Mouse (Mus musculus) left cerebral cortex, postnatal 36 days (tissue): ENCODE results near the gene Stx4a. TPM values are rescaled to one million over a fixed set of nuclear protein-coding genes. Genes with fewer than 3 reads are reported as not detected.
"Not testable (repeated sequence)": the region's sequence is repeated elsewhere in the genome, so short reads cannot be mapped to it uniquely, and the experiment has no call there.

ENCODE experiments used
- DNase-seq, 2 experiments: peaks; one replicate each; pipeline ENCODE4 v3.0.0; 2021 to 2022; ENCODE audit warnings: low spot score in 2 of 2, mixed read lengths in 1 of 2
- intact Hi-C: fragments of 180-260 bp; cut with DNase I; formaldehyde crosslinking; loops from one replicate; pipeline ENCODE4 v1.15.1; 2025
- total RNA-seq, 2 experiments: library from RNA; stranded (reverse); gene quantifications; 2 replicates each; pipeline ENCODE4 v1.2.3; 2021

The Stx4a gene
- 10 to 100 TPM; 74.6 to 76.0 TPM for total RNA-seq

DNA sequence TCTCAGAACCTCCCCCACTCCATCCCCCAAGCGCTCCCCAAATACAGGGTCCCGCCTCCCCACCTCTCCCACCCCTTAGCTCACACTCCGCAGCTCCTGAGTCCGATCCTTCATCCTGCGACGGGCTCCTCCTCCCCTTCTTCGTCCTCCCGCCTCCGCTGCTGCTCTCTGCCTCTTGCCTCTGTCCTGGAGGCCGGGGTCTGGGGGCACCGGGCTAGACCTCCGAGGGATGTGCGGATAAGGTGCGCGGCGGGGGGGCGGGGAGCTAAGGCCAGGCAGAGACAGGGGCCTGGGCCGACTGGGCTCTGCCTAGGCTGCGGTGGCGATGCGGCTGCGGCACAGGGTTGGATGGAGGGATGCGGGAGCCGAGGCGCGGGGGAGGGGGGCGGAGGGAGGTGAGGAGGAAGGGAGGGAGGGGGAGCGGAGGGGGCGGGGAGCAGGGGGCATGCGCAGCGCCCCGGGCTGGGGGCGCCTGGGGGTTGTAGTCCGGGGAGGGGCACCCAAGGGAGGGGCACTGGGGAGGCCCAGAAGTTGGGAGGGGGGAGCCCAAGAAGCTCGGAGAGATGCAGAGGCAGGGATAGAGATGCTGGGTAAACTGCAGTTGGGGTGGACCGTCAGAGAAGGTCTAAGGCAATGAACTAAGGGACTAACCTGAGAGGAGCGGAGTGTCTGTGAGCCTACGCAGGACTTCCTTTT is at the start of gene Stx4a, which contains the start of gene Stx1b:
Gene Stx4a, plus strand, starts transcription at position 119 of the 696 bp plus-strand sequence.
Gene Stx1b, minus strand, starts transcription at position 374 of the 696 bp plus-strand sequence.
- intact Hi-C loops: loop anchor here (1.0 kb wide), 1 partner anchor 17 kb away; no protein-coding TSS in a partner anchor
- peak; percentile 57 to 79 for DNase-seq

- intact Hi-C loops: loop anchor here (5.0 kb wide), 1 partner anchor 161 kb away; no protein-coding TSS in a partner anchor
- DNase-seq: not testable (repeated sequence)
Measured at GRCm38 (mm10) chr7:127775837-127776236, 48.3 kb upstream of the Stx4a start.

DNA sequence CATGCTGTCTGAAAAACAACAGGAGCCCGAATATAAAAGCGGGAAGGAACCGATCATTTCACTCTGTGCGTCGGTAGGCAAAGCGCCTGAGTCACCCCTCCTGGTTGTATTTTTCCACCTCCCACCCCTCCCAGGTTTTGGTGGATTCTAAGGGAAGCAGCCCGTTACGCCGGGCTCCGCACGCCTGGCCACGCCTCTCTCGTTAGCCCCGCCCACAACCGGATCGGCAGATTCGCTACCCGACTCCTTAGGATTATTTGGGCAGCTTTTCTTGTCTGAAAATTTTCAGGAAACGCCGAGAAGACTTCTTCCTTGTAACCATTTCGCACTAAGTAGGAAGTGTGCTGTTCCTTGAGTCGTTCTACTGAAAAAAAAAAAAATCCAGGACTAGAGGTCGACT is 47.7 kb upstream of the Stx4a start, which contains the start of gene Setd1a:
Gene Setd1a, plus strand, starts transcription at position 245 of the 400 bp plus-strand sequence.
- intact Hi-C loops: loop anchor here (5.0 kb wide), 1 partner anchor 161 kb away; no protein-coding TSS in a partner anchor
- DNase-seq: peak; percentile 86

DNA sequence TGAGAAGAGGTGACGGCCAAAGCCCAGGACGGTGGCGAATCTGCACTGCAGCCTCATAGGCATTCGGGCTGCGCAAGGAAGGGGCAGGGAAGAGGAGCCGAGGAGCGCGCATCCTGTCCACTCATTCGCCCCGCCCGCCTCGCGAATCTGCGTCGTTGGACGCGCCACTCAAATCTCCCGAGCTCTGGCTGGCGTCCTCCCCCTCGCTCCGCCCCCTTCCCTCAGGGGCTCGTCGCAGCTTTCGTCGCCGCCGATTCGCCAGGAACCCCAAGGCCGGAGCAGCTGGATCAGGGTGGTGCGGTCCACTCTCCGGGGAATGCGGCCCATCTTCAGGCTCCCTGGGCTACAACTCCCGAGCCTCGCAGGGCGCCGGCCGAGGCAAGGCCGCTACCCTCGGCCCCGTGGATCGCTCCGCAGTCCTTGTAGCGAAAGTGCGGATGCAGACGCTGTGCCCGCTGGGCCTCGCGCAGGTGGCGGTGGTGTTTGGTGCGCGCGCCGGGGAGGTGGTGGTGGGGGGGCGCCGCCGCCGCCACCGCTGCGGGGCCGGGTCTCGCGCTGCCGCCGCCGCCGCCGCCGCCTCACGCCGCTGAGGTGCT is 47.1 kb upstream of the Stx4a start:
- peak; percentile 95 to 96 for DNase-seq
- intact Hi-C loops: loop anchor here (1.0 to 5.0 kb wide), 2 partner anchors 32 to 160 kb away; no protein-coding TSS in a partner anchor

DNA sequence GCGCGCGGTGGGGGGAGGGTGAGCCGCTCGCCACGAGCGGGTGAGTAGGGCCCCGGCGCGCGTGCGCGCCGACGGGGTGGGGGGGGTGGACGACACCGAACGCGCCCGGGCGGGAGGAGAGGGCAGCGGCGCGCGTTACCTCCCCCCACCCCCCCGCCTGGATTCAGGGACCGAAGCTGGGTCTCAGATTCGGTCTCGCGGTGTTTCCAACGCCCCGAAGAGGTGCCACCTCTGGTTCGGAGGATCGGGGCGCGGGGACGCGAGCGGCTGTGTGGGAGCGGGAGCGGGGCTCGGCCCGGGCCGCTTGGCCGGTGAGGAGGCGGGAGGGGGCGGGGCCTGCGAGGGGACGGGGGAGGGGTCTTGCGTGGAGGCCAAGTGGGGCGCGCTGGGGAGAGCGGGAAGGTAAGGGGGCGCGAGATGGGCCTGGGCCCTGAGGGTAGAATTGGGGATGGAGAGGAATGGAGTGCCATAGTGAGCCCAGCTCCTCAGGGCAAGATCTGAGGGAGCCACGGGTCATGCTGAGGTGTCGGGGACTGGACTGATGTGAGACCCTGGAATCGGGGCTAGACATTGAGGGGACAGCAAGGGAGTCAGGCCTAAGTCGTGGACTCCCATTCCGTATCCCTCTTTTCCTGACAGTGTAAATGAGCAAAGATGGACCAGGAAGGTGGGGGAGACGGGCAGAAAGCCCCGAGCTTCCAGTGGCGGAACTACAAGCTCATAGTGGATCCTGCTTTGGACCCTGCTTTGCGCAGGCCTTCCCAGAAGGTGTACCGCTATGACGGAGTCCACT is 46.4 kb upstream of the Stx4a start:
- DNase-seq: peak; percentile 44 to 45
- intact Hi-C loops: loop anchor here (1.0 to 5.0 kb wide), 2 partner anchors 32 to 160 kb away; no protein-coding TSS in a partner anchor

- no peak for DNase-seq
- intact Hi-C loops: loop anchor here (5.0 kb wide), 1 partner anchor 159 kb away; no protein-coding TSS in a partner anchor
Measured at GRCm38 (mm10) chr7:127778350-127778749, 45.7 kb upstream of the Stx4a start.

DNA sequence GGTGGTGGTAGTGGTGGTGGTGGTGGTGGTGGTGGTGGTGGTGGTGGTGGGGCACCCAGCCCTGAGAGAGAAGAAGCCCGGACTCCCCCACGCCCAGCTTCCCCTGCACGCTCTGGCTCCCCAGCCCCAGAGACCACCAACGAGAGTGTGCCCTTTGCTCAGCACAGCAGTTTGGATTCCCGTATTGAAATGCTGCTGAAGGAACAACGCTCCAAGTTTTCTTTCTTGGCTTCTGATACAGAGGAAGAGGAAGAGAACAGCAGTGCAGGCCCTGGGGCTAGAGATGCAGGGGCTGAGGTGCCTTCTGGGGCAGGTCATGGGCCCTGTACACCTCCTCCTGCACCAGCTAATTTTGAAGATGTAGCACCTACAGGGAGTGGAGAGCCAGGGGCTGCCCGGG is 38.8 kb upstream of the Stx4a start, which contains the start of gene Gm49388:
Gene Gm49388, plus strand, starts transcription at position 301 of the 400 bp plus-strand sequence.
- intact Hi-C loops: no loop called here

DNA sequence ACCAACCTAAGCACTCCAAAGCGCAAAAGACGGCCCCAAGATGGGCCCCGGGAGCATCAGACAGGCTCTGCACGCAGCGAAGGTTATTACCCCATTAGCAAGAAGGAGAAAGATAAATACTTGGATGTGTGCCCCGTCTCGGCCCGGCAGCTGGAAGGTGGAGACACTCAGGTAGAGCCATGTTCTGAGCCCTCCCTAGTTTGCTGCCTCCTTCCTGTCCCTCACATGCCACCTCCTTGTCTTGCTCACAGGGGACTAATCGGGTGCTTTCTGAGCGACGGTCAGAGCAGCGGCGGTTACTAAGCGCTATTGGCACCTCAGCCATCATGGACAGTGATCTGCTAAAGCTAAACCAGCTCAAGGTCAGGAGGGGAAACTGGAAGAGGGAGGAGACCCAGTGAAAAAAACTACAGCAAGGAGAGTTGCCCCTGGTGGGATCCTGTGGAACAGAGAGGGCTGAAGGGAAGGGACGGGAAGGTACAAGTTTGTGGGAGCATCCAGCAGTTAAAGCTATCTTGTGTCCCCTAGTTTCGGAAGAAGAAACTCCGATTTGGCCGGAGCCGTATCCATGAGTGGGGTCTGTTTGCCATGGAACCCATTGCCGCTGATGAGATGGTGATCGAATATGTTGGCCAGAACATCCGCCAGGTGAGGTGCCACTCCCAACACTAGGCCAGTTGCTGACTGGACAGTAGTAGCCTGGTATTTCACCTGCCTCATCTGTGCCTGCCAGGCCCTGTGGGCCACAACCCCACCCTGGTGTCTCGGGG is 26.8 kb upstream of the Stx4a start:
- intact Hi-C loops: no loop called here
- DNase-seq: no peak

More for the DNA sequence above, 38.8 kb upstream of the Stx4a start, which contains the start of gene Gm49388:
- no peak for DNase-seq

GRCm38 (mm10) chr7:127798591-127798990 is 25.5 kb upstream of the Stx4a start:
- intact Hi-C loops: no loop called here
- DNase-seq: no peak

DNA sequence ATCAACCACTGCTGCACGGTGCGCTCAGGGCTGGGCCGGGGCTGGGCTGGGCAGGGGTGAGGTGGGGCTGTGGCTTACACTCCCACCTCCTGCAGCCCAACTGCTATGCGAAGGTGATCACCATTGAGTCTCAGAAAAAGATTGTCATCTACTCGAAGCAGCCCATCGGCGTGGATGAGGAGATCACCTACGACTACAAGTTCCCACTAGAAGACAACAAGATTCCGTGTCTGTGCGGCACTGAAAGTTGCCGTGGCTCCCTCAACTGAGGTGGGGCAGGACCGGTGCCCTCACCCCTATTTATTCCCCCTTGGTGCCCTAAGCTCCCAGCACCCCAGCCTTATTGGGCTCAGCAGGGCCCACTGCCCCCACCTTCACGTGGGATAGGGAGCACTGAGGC is 24.9 kb upstream of the Stx4a start:
- intact Hi-C loops: no loop called here
- DNase-seq: no peak

GRCm38 (mm10) chr7:127799738-127800137 is 24.4 kb upstream of the Stx4a start:
- no peak for DNase-seq
- intact Hi-C loops: loop anchor here (5.0 kb wide), 1 partner anchor 138 kb away; no protein-coding TSS in a partner anchor

GRCm38 (mm10) chr7:127800435-127801009 is 23.6 kb upstream of the Stx4a start, which contains the start of gene Hsd3b7:
TSS of gene Hsd3b7 (plus strand) at chr7:127800604.
- DNase-seq: peak; percentile 85 to 86
- intact Hi-C loops: loop anchor here (5.0 kb wide), 1 partner anchor 137 kb away; no protein-coding TSS in a partner anchor

DNA sequence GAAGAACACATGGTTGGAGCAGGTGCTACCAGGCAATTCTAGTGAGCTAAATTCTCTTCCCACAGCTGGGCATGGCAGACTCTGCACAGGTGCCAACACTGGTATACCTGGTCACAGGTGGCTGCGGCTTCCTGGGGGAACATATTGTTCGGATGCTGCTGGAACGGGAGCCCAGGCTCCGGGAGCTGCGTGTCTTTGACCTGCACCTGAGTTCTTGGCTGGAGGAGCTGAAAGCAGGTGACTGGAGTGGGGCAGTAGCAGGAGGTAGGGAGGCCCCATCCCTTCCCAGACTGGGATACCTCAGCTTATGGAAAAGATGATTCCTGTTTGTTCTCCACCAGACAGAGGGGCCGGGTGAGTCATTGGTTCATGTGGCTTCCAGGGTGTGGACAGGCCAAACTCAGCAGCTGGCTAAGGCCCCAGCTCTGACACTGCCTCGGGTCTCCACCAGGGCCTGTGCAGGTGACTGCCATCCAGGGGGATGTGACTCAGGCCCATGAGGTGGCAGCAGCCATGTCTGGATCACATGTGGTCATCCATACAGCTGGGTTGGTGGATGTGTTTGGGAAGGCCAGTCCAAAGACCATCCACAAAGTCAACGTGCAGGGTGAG is 23.0 kb upstream of the Stx4a start:
- no peak for DNase-seq
- intact Hi-C loops: loop anchor here (5.0 kb wide), 1 partner anchor 136 kb away; no protein-coding TSS in a partner anchor

DNA sequence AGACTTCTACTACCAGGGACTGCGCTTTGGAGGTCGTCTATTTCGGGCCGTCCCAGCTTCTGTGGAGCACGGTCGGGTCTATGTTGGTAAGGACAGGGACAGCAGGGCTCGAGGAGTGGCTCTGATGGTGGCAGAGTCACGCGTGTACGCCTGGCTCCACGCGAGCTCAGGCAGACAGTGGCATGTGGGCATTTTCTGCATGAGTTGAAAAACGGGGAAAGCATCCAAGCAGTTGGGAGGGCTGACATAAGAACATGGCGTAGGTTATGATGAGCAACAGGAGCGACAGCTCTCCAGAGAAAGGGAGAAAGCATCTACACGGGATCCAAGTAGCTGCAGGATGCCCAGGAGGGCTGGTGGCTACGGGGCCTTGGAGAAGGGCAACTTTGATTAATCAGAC is 21.8 kb upstream of the Stx4a start:
- peak in 1 of 2 experiments; percentile 59 for DNase-seq
- intact Hi-C loops: loop anchor here (5.0 kb wide), 1 partner anchor 135 kb away; no protein-coding TSS in a partner anchor

GRCm38 (mm10) chr7:127808821-127809220 is 15.3 kb upstream of the Stx4a start:
- intact Hi-C loops: no loop called here
- DNase-seq: no peak

GRCm38 (mm10) chr7:127809846-127810245 is 14.2 kb upstream of the Stx4a start:
- no peak for DNase-seq

GRCm38 (mm10) chr7:127810650-127811049 is 13.4 kb upstream of the Stx4a start:
- DNase-seq: no peak
- intact Hi-C loops: no loop called here

More at GRCm38 (mm10) chr7:127809846-127810245, 14.2 kb upstream of the Stx4a start:
- intact Hi-C loops: no loop called here

DNA sequence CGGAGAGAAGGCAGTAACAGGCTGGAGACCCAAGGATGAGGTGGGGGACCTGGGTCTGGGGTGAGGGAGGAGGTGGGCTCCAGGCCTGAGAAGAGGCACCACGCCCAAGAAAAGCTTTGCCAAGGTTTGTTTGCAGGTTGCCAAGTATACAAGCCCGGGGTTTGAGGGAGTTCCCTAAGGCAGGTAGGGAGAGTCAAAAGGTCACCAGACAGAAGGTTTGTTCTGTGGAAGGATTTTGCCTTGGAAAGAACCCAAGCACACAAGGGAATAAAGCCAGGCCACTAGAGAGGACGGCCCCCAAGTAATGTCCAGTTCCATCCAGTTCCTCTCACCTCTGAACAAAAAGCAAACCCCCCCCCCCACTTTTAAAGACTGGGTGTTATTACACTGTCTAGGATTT is 12.9 kb upstream of the Stx4a start:
- intact Hi-C loops: no loop called here
- no peak for DNase-seq
